Mouse (Mus musculus) left cerebral cortex, adult 6 months (tissue): ENCODE results near the gene Minpp1. TPM values are rescaled to one million over a fixed set of nuclear protein-coding genes. Genes with fewer than 3 reads are reported as not detected.

Experiments
- long read RNA-seq, 2 experiments: library from polyadenylated mRNA; unstranded; transcript quantifications; one replicate each; pipeline ENCODE4 v2.0.0; 2019 to 2020
- polyA plus RNA-seq: library from polyadenylated mRNA; unstranded; fragments of <200 nt; fragmentation: Nextera tagmentation; gene quantifications from 2 replicates; pipeline ENCODE4 v1.2.3, GENCODE M21; 2021

Minpp1 gene
- 66.1 and 67.4 TPM in 2 replicates for polyA plus RNA-seq
- long read RNA-seq, experiment 1, transcript Minpp1-201 (5 exons, 2,613 nt) = major isoform, 714 of 731 reads
- long read RNA-seq, experiment 1, partial matches to known transcripts = 8 of 731 reads
- long read RNA-seq, experiment 1, other reads (novel, unspliced or antisense) = 9 of 731 reads
- long read RNA-seq, experiment 2, transcript Minpp1-201 (5 exons, 2,613 nt) = major isoform, 133 of 155 reads
- long read RNA-seq, experiment 2, partial matches to known transcripts = 18 of 155 reads
- long read RNA-seq, experiment 2, other reads (novel, unspliced or antisense) = 1 of 155 reads

GRCm38 (mm10) chr19:32485681-32486105 lies at the start of gene Minpp1:
Minpp1 (plus strand) TSS chr19:32485769.

GRCm38 (mm10) chr19:32466478-32466877 lies 19.1 kb upstream of the Minpp1 start, which contains the start of gene Rpl9-ps6:
Rpl9-ps6 (minus strand) TSS chr19:32466578.

Other genes with a start within 250 kb of the Minpp1 start
- gene Sgms1, start 96.1 kb upstream of the Minpp1 start, polyA plus RNA-seq = 14.4 and 20.9 TPM in 2 replicates
- gene Rpl9-ps6, start 19.2 kb upstream of the Minpp1 start, polyA plus RNA-seq = 30.7 and 35.5 TPM in 2 replicates
- 6.1 and 6.9 TPM in 2 replicates for gene Papss2, start 110.0 kb downstream of the Minpp1 start, polyA plus RNA-seq